Mouse (Mus musculus): Measurements from ENCODE around the gene Slc25a39. TPM values are rescaled to one million over a fixed set of nuclear protein-coding genes. Genes with fewer than 3 reads are reported as not detected.

Gene Slc25a39
- polyA plus RNA-seq, 1 experiment: 403 TPM

DNA sequence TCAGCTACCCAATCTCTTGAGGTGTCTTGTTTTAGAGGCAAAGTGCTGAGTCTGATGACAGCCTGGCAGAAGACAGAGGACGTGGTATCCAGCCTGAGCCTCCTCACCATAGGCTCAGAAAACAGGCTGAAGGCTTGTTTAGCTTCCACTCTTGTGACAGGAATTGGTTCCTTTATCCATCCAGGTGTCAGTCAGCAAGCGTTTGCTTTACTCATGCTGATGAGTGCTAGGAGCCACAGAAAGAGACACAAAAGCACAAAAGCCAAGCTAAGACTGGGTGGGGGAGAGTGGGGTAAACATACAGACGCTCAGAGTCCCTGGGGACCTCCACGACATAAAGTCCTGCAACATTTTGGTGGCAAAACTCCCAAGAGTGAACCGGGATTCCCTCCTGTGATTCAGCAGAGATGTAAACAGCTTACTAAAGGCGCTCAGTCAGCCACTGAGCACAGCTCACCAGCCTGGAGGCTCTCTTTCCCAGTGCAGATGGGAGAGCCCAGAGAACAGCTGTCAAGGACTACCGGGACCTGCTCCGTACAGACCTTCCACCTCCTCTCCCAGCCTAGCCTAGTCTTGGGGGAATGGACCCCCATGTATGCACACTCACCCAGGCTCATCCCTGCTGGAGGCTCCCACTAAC lies 31.4 kb downstream of the Slc25a39 start:
- peak overlapping the region; percentile 70 for H3K27ac ChIP-seq (ENCODE audit: insufficient read depth, low read depth, low read length)
- H3K36me3 ChIP-seq (ENCODE audit: control insufficient read depth, insufficient read depth, low read length): no peaks in the 10 kb centered on the region
- peak overlapping the region; percentile 36 for H3K4me3 ChIP-seq (ENCODE audit: low read depth, low read length)
- TF ChIP-seq POLR2A (IDR thresholded peaks at IDR 0.05; ENCODE audit: low read depth, low read length) (no peak), CTCF (IDR thresholded peaks at IDR 0.05; ENCODE audit: extremely low read depth, insufficient read length, insufficient replicate concordance, low read depth, low read length) (no peak)
- 13% methylated on average over 8 of the region's 8 CpGs for WGBS
- H3K27me3 ChIP-seq (ENCODE audit: control insufficient read depth, insufficient read depth, low read length): no peaks in the 10 kb centered on the region
- H3K4me1 ChIP-seq (ENCODE audit: control insufficient read depth, insufficient read depth, insufficient read length, low read length): peaks cover 19% of the 10 kb centered on the region; the same call in 1 of the 2 replicates

DNA sequence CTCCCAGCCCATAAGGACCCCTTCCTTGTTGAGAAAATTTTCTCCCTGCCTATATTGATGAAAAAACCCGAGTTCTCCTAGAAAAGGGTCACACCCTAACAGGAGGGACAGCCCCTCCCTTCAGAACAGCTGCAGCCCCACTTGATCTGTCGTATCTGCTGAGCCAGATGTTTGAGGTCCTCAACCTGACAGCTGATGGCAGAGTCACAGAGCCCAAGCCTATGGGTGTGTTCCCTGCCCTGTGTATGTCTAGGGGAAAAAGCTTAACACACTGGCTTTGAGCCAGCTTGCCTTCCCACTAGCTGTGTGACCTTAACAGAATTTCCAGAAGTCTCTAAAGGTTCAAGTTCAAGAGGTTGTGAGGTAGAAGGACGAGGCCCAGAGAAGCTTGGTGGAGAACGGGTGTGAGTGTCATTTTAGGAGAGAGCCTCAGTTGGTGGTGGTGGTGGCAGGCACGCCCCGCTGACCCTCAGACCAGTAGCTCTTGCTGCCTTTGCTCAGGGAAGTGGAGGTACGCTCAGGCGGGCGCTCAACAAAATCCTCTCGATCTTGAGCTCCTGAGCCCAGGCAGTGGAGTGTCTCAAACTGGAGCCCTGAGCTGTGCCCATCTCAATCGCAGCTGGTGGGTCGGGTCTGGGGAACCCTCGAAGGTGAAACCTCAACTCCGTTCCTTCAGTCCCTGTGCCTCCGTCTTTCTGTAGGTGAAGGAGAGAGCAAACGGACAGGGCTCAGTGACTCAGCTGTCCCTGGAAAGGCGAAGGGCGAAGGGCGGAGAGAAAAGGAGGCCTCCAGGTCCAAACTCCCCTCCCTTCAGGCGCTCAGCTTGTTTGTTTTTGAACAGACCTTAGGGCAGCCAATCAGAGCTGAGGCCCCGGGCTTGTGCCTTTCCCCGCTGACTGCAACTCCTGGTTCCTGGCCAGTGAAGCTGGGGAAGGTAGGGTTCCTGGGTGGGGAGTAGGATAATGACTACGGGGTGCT lies 32.3 kb downstream of the Slc25a39 start:
- 4% methylated on average over 23 of the region's 23 CpGs for WGBS
- peaks cover 19% of the 10 kb centered on the region; the same call in 1 of the 2 replicates for H3K4me1 ChIP-seq (ENCODE audit: control insufficient read depth, insufficient read depth, insufficient read length, low read length)
- no peaks in the 10 kb centered on the region for H3K27me3 ChIP-seq (ENCODE audit: control insufficient read depth, insufficient read depth, low read length)
- no peak; the same call in 1 of the 2 replicates for TF ChIP-seq POLR2A (IDR thresholded peaks at IDR 0.05; ENCODE audit: low read depth, low read length)
- no peak for TF ChIP-seq CTCF (IDR thresholded peaks at IDR 0.05; ENCODE audit: extremely low read depth, insufficient read length, insufficient replicate concordance, low read depth, low read length)
- H3K27ac ChIP-seq (ENCODE audit: insufficient read depth, low read depth, low read length): peak overlapping the region; percentile 97
- H3K4me3 ChIP-seq (ENCODE audit: low read depth, low read length): peak overlapping the region; percentile 58
- H3K36me3 ChIP-seq (ENCODE audit: control insufficient read depth, insufficient read depth, low read length): no peaks in the 10 kb centered on the region

DNA sequence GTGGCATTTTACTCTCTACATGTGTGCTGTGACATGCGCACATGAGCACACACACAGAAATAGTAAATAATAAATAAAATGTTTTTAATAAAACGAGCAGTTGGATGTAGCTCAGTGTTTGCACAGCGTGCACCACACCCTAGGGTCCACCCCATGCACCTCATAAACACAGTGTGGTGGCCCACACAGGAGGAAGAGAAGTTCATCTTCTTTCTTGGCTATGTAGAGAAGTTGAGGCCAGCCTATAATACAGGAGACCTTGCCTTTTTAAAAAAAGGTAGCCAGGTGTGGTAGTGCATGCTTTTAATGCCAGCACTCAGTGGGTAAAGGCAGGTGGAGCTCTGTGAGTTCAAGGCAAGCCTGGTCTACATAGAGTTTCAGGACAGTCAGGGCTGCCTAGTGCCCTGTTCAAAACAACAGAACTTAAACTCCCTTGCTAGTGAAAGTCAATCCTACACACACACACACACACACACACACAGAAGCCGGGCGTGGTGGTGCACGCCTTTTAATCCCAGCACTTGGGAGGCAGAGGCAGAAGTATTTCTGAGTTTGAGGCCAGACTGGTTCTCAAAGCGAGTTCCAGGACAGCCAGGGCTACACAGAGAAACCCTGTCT lies 33.5 kb downstream of the Slc25a39 start:
- Histone ChIP-seq H3K27me3 (ENCODE audit: control insufficient read depth, insufficient read depth, low read length) (no peaks in the 10 kb centered on the region), H3K4me1 (ENCODE audit: control insufficient read depth, insufficient read depth, insufficient read length, low read length) (peaks cover 17% of the 10 kb centered on the region; the same call in 1 of the 2 replicates), H3K36me3 (ENCODE audit: control insufficient read depth, insufficient read depth, low read length) (no peaks in the 10 kb centered on the region), H3K27ac (ENCODE audit: insufficient read depth, low read depth, low read length) (no peak overlapping the region), H3K4me3 (ENCODE audit: low read depth, low read length) (no peak overlapping the region)
- WGBS: 72% methylated on average over 7 of the region's 7 CpGs
- TF ChIP-seq CTCF (IDR thresholded peaks at IDR 0.05; ENCODE audit: extremely low read depth, insufficient read length, insufficient replicate concordance, low read depth, low read length) (no peak), POLR2A (IDR thresholded peaks at IDR 0.05; ENCODE audit: low read depth, low read length) (no peak)

DNA sequence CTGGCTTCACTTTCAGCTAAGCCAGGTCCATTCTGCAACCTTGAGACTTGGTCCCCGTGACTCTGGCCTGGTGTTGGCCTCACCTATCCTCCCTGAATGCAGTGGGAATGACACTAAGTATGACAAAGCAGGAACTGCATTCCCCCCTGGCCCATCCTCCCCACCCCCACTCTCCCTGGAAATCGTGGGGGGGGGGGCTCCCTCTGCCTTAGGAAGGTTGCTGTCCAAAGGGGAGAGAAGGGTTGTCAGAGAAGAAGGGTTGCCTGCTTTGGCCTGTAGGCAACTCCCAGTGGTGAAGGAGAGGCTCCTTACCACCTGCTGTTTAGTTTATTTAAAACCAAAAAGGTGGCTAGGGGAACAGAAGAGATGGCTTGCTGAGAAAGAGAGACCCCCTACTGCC lies 34.1 kb downstream of the Slc25a39 start:
- TF ChIP-seq CTCF (IDR thresholded peaks at IDR 0.05; ENCODE audit: extremely low read depth, insufficient read length, insufficient replicate concordance, low read depth, low read length) (no peak), POLR2A (IDR thresholded peaks at IDR 0.05; ENCODE audit: low read depth, low read length) (no peak)
- WGBS: 56% methylated on average over 2 of the region's 2 CpGs
- H3K27me3 ChIP-seq (ENCODE audit: control insufficient read depth, insufficient read depth, low read length): no peaks in the 10 kb centered on the region
- H3K36me3 ChIP-seq (ENCODE audit: control insufficient read depth, insufficient read depth, low read length): no peaks in the 10 kb centered on the region
- no peak overlapping the region for H3K4me3 ChIP-seq (ENCODE audit: low read depth, low read length)
- peaks cover 17% of the 10 kb centered on the region; the same call in 1 of the 2 replicates for H3K4me1 ChIP-seq (ENCODE audit: control insufficient read depth, insufficient read depth, insufficient read length, low read length)
- no peak overlapping the region for H3K27ac ChIP-seq (ENCODE audit: insufficient read depth, low read depth, low read length)

DNA sequence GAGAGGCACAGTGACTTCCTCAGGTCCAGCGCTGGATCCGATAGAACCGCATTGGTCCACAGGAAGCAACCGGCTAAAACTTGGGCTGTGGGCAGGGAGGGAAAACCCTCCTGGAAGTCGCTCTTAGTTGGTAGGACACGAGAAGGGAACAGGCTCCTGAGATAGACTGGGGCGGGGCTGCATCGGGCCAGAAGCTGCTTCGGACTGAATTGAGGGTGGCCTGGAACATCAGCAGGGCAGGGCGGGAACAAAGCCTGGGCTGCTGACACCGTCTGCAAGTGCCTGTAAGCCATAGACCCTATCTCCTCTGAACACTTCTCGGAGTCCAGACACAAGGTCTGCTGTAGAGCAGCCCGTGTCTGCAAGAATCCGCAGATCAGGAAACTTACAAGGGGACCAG lies 34.8 kb downstream of the Slc25a39 start:
- 58% methylated on average over 14 of the region's 14 CpGs for WGBS
- TF ChIP-seq CTCF (IDR thresholded peaks at IDR 0.05; ENCODE audit: extremely low read depth, insufficient read length, insufficient replicate concordance, low read depth, low read length) (no peak), POLR2A (IDR thresholded peaks at IDR 0.05; ENCODE audit: low read depth, low read length) (no peak)
- Histone ChIP-seq H3K27ac (ENCODE audit: insufficient read depth, low read depth, low read length) (no peak overlapping the region), H3K4me3 (ENCODE audit: low read depth, low read length) (no peak overlapping the region), H3K27me3 (ENCODE audit: control insufficient read depth, insufficient read depth, low read length) (no peaks in the 10 kb centered on the region), H3K4me1 (ENCODE audit: control insufficient read depth, insufficient read depth, insufficient read length, low read length) (peaks cover 17% of the 10 kb centered on the region; the same call in 1 of the 2 replicates), H3K36me3 (ENCODE audit: control insufficient read depth, insufficient read depth, low read length) (no peaks in the 10 kb centered on the region)

DNA sequence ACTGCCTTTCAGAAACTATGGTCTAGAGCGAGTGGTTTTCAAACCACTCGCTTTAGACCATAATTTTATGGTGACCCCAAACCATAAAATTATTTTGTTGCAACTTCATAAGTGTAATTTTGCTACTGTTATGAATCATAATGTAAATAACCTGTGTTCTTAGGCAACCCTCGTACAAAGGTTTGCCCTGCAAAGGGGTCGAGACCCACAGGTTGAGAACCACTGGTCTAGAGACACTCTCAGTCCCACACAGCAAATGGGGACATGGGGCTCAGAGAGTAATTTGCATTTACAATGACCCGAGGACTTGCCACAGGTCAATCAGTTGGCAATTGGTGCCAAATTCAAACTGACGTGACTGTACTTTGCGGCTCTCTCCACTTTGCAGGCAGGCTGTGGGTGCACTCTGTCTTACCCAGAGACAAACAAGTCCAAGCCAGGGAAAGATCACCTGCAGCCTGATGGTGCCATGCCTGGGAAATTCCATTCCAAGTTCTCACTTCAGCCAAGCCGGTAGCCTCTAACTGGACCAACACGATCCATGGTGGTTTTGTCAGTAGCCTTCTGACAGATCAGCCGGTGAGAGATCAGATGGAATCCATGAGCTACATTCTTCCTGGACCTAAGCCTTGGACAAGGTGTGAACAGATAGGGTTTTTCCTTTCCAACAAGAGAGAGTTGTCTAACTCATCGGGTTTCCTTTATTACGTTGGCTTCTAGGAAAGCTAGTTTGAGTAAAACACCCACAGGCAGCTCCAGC lies 35.6 kb downstream of the Slc25a39 start:
- 87% methylated on average over 12 of the region's 12 CpGs for WGBS
- TF ChIP-seq POLR2A (IDR thresholded peaks at IDR 0.05; ENCODE audit: low read depth, low read length): no peak
- TF ChIP-seq CTCF (IDR thresholded peaks at IDR 0.05; ENCODE audit: extremely low read depth, insufficient read length, insufficient replicate concordance, low read depth, low read length): no peak

More for the DNA sequence above, 35.6 kb downstream of the Slc25a39 start:
- H3K36me3 ChIP-seq (ENCODE audit: control insufficient read depth, insufficient read depth, low read length): no peaks in the 10 kb centered on the region
- H3K27ac ChIP-seq (ENCODE audit: insufficient read depth, low read depth, low read length): no peak overlapping the region
- no peaks in the 10 kb centered on the region for H3K27me3 ChIP-seq (ENCODE audit: control insufficient read depth, insufficient read depth, low read length)
- peaks cover 17% of the 10 kb centered on the region; the same call in 1 of the 2 replicates for H3K4me1 ChIP-seq (ENCODE audit: control insufficient read depth, insufficient read depth, insufficient read length, low read length)
- H3K4me3 ChIP-seq (ENCODE audit: low read depth, low read length): no peak overlapping the region
